Mouse (Mus musculus) gastrocnemius, postnatal 4 days (tissue): ENCODE data around the gene Plch2. TPM values are rescaled to one million over a fixed set of nuclear protein-coding genes. Genes with fewer than 3 reads are reported as not detected.

Experiments
- DNase-seq, 2 experiments: peaks; one replicate each; pipeline ENCODE4 v3.0.0; 2021 to 2022; ENCODE audit warnings: low spot score in 2 of 2, mixed read lengths in 2 of 2
- total RNA-seq, 2 experiments: library from RNA; stranded (reverse); gene quantifications; 2 replicates each; pipeline ENCODE4 v1.2.3; 2021

Plch2 gene
- total RNA-seq, 2 experiments from 2014 or later: 0.15 to 0.29 TPM

- peak in 1 of 2 experiments; percentile 36 for DNase-seq
Observed at GRCm38 (mm10) chr4:154996572-154997154, 59.9 kb downstream of the Plch2 start.

GRCm38 (mm10) chr4:154994876-154995275 lies 61.7 kb downstream of the Plch2 start:
- DNase-seq: no peak

DNA sequence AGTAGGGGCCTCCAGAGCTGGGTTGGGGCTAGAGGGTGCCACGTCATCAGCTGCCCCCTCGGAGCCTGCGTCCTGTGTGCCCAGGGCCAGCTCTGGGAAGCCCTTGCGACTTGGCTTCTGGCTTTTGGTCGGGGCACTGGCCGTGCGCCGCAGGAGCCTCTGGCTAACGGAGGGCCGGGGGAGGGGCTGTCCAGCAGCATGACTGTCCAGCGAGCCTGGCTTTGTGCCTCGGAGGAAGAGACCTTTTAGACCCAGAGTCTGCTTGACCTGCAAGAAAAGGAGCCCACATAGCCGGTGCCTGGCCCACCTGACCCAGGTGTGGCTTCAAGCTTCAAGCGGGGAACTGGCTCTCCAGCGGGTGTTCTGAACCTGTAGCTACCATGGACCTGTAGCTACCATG lies 69.8 kb downstream of the Plch2 start:
- no peak for DNase-seq

DNA sequence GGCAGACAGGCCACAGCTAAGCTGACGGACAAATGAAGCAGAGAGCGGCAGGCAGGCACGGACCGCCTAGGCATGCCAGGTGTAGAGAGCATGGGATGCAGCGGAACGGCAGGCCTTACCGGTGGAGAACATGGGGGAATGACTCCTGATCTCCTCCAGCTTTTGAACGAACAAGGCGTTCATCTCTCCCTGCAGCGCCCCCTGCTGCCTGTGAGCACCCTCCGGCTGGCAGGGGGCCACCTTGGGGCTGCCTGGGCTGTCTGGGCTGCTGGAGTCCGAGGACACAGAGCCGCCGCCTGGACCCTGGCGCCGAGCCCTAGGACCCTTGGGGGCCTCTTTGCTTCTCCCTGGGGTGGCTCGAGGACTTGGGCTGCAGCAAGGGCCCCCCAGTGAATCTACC lies 70.5 kb downstream of the Plch2 start:
- peak; percentile 80 to 89 for DNase-seq

DNA sequence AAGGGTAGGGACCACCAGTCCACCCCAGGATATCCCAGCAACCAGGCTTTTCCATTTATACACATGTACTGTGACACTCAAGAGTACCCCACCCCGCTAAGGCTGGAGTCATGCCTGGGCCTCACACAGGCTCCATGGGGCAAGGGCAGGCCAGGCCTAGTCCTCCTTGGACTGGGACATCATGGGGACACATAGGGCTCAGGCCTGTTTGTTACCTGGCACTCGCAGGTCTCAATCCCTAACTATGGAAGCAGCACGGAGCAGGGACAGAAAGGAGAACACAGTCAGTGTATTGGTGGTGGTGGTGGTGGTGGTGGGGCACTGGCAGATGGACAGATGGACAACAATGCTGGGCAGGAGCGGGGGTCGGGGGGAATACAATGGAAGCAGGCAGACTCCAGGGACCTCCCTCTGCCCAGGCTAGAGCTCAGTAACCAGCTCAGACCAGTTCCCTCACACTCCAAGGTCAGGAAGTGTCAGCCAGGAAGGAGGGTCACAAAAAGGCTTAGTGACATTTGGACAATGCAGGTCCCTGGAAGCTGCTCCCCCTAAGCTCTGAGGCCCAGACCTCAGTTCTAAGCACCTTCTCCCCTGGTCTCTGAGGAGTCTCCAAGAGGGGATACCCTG lies 71.3 kb downstream of the Plch2 start:
- DNase-seq: no peak

DNA sequence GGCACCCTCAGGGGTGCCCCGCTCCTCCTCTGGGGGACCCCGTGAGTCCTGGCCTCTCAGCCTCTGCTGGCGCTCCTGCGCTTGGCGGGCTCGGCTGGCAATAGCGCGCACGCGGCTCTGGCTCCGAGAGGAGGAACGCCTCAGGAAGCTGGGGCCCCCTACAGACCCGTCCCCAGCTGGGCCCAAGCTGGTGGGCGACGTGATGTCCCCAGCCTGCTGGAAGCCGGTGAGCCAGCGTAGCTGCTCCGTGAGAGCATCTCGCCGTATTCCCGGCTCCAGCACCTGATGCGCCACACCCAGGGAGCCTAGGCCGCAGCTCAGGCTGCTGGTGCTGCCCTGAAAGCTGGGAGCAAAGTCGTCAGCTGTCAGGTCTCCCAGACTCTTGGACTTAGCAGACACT lies 72.8 kb downstream of the Plch2 start:
- DNase-seq: no peak

DNA sequence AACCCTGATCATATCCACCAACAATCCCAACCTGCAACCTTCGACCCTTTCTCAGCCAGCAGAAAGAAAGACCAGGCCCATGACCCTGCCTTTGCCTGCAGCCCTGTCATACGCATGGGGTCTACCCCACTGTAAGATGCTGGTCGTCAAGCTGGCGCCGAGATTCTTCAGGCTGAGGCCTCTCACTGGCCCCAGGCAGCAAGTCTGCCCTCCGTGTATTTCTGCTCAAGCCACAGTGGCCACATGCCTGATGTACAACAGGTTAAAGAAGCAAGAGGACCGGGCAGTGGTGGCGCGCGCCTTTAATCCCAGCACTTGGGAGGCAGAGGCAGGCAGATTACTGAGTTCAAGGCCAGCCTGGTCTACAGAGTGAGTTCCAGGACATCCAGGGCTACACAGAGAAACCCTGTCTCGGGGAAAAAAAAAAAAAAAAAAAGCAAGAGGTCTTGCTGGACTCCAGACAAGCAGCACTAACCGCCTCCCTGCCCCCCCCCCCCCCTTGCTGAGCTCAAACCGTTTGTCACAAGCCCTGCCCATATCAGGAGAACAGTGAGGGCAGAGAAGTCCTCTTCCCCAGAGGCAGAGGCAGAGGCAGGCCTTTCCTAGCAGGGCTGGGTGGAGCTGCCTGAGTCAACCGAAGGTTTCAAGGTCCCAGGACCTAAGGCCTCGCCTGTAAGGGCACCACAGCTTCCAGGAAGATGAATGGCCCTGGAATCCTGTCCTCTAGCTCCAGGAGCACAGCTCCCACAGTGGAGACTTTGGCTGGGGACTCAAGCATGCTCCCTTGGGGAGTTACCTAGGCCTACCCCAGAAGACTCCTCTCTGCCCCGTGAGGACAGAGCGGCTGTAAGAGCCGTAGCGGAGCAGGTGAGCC lies 74.1 kb downstream of the Plch2 start:
- no peak for DNase-seq

GRCm38 (mm10) chr4:154981530-154981929 lies 75.1 kb downstream of the Plch2 start:
- DNase-seq: peak in 1 of 2 experiments; percentile 51

DNA sequence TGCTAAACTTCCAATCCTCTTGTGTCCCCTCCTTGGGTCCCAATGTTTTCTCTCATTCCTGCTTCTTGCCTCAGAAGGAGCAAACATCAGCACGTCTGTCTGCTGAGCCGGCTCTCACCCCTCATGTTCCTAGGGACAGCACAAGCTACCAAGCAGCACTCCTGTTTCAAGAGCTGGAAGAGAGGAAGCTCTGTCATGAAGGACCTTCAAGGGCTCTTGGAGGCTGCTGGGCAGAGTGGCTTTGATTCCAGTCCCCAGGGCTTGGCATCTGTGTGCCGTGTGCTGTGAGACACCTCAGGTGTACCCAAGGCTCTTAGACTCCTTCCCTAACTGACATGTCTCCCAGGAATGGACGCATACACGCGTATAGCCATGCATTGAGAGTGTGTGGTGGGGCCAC lies 75.5 kb downstream of the Plch2 start:
- no peak for DNase-seq

GRCm38 (mm10) chr4:154980110-154980509 lies 76.5 kb downstream of the Plch2 start:
- DNase-seq: no peak

GRCm38 (mm10) chr4:154974163-154974611 lies 82.4 kb downstream of the Plch2 start:
- DNase-seq: peak in 1 of 2 experiments; percentile 60

GRCm38 (mm10) chr4:154972546-154972945 lies 84.0 kb downstream of the Plch2 start:
- DNase-seq: no peak

DNA sequence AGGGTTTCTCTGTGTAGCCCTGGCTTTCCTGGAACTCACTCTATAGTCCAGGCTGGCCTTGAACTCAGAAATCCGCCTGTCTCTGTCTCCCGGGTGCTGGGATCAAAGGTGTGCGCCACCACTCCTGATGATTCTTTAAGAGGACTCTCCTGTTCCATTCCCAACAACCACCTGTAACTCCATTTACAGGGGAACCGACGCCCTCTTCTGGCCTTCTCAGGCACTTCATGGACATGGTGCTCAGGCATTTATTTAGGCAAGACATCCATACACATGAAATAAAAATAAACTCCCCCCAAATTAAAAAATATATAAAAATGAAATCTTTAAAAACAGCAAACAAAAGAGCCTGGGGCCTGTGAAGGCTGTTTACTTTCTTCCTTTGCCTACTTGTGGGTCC lies 89.4 kb downstream of the Plch2 start:
- no peak for DNase-seq

- DNase-seq: no peak
Observed at GRCm38 (mm10) chr4:154965856-154966255, 90.7 kb downstream of the Plch2 start.

- DNase-seq: no peak
Observed at GRCm38 (mm10) chr4:154964581-154965235, 91.9 kb downstream of the Plch2 start.

- DNase-seq: peak; percentile 64 to 86
Observed at GRCm38 (mm10) chr4:154963901-154964580, 92.5 kb downstream of the Plch2 start, which contains the start of gene Pank4. Pank4 (plus strand) TSS chr4:154964123.

- DNase-seq: no peak
Observed at GRCm38 (mm10) chr4:154963190-154963836, 93.3 kb downstream of the Plch2 start.

DNA sequence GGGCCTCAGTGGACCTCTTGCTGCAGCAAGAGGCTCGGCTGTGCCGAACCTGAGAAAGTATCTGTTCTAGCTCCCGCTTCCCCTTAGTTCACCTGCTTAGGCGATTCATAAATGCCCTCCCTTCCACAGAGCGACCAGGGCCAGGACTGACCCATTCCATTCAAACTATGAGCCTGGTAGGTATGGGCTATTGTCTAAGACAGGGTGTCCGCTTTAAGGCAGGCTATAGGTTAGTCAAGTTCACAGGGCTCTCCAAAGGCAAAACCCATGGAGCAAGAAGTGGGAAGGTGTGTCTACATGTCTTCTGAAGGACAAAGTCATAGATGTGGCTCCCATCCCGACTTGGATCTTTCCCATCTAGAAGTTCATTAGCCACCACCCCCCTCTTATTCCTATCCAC lies 93.9 kb downstream of the Plch2 start:
- DNase-seq: no peak

GRCm38 (mm10) chr4:154961911-154962310 lies 94.7 kb downstream of the Plch2 start:
- no peak for DNase-seq

GRCm38 (mm10) chr4:154961226-154961738 lies 95.3 kb downstream of the Plch2 start:
- peak in 1 of 2 experiments; percentile 48 for DNase-seq
